Mouse (Mus musculus): ENCODE results near the gene Ccnc. TPM values are rescaled to one million over a fixed set of nuclear protein-coding genes. Genes with fewer than 3 reads are reported as not detected.

The Ccnc gene
- polyA plus RNA-seq, 1 experiment from 2014 or later: 74.5 TPM

Other genes starting within 250 kb of the Ccnc start
- gene Prdm13, start 41.7 kb upstream of the Ccnc start, polyA plus RNA-seq (2014; fragmentation: Nextera tagmentation; extraction: Ambion mirVana): 0.22 and 0.44 TPM in 2 replicates
- gene Usp45, start 39.5 kb downstream of the Ccnc start, polyA plus RNA-seq (2014; fragmentation: Nextera tagmentation; extraction: Ambion mirVana): 8.7 and 10.4 TPM in 2 replicates
- 16.5 and 17.1 TPM in 2 replicates for gene Tstd3, start 39.5 kb downstream of the Ccnc start, polyA plus RNA-seq (2014; fragmentation: Nextera tagmentation; extraction: Ambion mirVana)
- gene Pnisr, start 119.9 kb downstream of the Ccnc start, polyA plus RNA-seq (2014; fragmentation: Nextera tagmentation; extraction: Ambion mirVana): 123 and 157 TPM in 2 replicates
- 18.0 and 18.6 TPM in 2 replicates for gene Coq3, start 152.0 kb downstream of the Ccnc start, polyA plus RNA-seq (2014; fragmentation: Nextera tagmentation; extraction: Ambion mirVana)
- gene Faxc, start 203.6 kb downstream of the Ccnc start, polyA plus RNA-seq (2014; fragmentation: Nextera tagmentation; extraction: Ambion mirVana): 16.2 and 16.4 TPM in 2 replicates

All from forebrain, embryonic 14.5 days (tissue).